Mouse (Mus musculus) liver, adult 2 months (tissue): ENCODE measurements around the gene Tnfrsf4.

Experiments used
- CTCF ChIP-seq: fragments of 200-500 bp; IDR thresholded peaks from 2 replicates; pipeline ENCODE4 v1.5.1; 2011; ENCODE audit warnings: low read depth, low read length, control low read depth
- POLR2A ChIP-seq: fragments of 200-500 bp; IDR thresholded peaks from 2 replicates; pipeline ENCODE4 v1.6.1; 2011; ENCODE audit warnings: low read length, control low read depth; ENCODE audit not compliant: insufficient read depth; ENCODE audit errors: extremely low read depth

GRCm38 (mm10) chr4:156024184-156024583, 10.5 kb downstream of the Tnfrsf4 start:
- TF ChIP-seq POLR2A (no peak), CTCF (no peak)
